Mouse (Mus musculus) thymus, postnatal 25 days (tissue): Measurements from ENCODE around the gene Serpinb3a.
"Not testable (repeated sequence)": the region's sequence is repeated elsewhere in the genome, so short reads cannot be mapped to it uniquely, and the experiment has no call there.

Experiments
- DNase-seq: peaks from one replicate; pipeline ENCODE4 v3.0.0; 2022

The Serpinb3a gene

DNA sequence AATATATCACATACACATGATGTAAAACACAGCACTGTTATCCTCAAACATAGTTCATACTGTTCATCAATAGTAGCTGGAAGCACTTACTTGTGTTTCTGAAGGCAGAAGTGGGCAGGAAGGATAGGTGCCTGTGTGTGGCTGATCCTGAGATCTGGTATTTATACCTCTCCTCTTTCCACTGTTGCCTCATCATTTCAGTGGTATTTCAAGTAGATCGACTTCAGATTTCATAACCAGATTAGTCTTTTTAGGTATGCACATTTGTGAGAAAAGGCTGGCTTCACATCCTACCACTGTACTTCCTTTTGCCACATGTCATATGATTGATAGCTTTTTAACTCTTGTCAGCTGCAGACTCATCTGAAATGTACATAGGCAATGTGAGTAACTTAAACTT is at the start of gene Serpinb3a:
Gene Serpinb3a (minus strand): TSS at position 101 of the 400 bp plus-strand sequence.
- no peak for DNase-seq

DNA sequence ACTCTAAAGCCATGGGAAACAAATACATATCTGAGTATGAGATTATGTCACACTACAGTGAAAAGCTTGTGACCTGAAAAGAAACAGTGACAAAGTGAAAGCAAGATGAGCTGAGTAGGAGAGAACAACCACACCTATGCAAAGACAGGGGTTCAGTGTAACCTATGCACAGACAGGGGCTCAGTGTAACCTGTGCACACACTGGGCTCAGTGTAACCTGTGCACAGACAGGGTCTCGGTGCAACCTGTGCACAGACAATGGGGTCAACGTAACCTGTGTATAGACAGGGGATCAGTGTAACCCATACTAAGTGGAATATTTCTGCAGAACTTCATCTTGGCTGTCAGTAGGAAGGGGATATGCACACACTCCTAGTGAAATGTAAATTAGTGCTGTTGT is 46.3 kb upstream of the Serpinb3a start:
- no peak for DNase-seq

DNA sequence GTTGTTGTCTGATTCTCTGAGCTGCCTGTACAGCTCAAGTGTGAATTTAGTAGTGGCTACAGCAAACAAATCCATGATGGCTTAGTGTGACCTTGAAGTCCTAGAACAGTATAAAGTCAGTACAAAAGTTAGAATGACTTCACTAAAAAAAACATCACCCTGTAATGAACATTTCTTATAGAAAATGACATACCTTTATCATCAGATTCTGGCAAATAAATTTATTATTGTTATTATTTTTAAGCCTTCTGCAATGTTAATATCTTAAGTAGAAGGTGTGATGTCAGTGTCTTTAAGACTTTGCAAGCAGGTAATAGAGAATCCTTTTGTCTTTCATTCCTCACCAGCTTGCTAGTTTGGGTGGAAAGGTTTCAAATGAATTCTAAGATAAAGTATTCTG is 31.3 kb upstream of the Serpinb3a start, which contains the start of gene Serpinb3d:
Gene Serpinb3d (minus strand): TSS at position 101 of the 400 bp plus-strand sequence.
- no peak for DNase-seq

DNA sequence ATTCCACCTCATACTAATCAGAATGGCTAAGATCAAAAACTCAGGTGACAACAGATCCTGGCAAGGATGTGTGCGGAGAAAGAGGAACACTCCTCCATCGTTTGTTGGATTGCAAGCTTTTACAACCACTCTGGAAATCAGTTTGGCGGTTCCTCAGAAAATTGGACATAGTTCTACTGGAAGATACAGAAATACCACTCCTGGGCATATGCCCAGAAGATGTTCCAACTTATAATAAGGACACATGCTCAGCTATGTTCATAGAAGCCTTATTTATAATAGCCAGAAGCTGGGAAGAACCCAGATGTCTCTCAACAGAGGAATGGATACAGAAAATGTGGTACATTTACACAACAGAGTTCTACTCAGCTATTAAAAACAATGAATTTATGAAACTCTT is 17.9 kb downstream of the Serpinb3a start:
- not testable (repeated sequence) for DNase-seq

DNA sequence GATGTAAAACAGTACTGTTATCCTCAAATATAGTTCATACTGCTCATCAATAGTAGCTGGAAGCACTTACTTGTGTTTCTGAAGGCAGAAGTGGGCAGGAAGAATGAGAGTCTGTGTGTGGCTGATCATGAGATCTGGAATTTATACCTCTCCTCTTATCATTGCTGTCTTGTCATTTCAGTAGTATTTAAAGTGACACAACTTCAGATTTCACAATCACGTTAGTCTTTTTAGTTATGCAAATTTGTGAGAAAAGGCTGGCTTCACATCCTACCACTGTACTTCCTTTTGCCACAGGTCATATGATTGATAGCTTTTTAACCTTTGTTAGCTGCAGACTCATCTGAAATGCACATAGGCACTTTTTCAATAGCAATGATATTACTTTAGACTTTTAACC is 26.2 kb downstream of the Serpinb3a start:
- DNase-seq: no peak

DNA sequence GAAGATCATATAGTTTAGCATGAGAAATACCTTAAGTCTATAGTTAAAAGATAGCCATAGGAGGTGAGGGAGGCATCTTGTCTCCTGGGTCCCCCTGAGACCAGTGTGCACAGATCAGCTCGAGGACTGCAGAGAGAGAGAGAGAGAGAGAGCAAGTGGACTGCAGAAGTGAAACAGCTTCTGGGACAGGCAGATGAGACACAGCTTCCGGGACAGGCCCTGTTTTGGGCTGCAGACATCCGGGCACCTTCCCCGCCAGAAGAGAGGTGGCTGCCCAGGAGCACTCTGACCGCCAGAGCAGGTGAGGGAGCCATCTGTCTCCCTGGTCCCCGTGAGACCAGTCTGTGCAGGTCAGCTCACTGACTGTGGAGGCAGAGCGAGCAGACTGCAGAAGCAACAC is 36.9 kb downstream of the Serpinb3a start:
- no peak for DNase-seq

DNA sequence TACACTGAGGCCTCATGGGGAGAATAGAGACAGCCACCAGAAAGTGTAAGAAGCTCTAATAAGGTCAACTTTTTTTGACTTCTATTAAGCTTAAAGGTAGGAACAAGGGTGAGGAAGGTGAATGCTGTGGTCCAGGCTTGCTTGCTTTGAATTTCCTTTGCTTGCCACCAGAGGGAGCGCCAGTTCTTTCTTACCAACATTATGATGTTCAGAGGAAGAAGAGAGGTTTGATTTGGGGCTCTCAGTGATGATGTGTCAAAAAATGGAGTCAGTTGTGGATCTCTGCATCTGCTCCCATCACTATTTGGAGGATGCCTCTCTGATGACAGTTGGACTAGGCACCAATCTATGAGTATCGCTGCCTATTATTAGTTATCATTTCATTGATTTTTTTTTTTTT is 37.6 kb downstream of the Serpinb3a start:
- DNase-seq: peak; percentile 9

DNA sequence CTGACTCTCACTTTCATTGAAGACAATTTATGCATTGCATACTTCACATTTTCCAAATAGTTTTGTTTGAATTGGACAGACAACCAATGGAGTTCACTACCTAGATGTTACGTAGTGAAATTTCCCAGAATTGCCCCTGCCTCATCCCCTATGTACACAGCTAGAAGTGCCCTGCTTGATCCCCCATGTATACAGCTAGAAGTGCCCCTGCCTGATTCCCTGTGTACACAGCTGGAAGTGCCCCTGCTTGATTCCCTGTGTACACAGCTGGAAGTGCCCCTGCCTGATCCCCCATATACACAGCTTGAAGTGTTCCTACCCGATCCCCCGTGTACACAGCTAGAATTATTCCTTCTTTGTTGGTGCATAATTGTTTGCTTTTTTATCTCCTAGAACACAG is 45.8 kb downstream of the Serpinb3a start:
- DNase-seq: no peak

DNA sequence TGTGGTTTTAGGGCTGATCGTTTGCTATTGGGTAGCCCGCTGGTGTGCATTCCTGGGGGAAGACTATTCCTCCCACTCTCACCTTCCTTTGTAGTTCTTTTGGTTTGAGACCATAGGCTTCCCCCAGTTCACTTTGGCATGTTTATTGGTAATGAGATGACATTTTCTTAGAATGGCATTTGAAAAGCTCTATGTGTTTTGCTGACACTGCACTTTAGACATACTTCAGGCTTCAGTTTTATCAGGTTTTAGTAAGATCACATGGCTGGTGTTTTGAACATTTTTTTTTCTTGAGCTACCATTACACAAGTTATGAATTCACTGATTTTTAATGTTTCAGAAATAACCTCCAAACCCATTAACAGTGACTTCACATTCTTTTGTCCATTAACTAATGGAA is 50.3 kb downstream of the Serpinb3a start:
- no peak for DNase-seq

DNA sequence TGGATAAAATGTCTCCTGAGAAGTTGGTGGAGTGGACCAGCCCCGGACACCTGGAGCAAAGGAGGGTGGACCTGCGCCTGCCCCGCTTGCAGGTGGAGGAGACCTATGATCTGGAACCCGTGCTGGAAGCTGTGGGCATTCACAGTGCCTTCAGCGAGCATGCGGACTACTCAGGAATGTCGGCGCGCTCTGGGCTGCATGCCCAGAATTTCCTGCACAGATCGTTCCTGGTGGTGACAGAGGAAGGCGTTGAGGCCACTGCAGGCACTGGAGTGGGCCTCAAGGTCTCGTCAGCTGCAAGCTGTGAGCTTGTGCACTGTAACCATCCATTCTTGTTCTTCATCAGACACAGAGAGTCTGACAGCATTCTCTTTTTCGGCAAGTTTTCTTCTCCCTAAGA is 51.7 kb downstream of the Serpinb3a start:
- no peak for DNase-seq
